Mouse (Mus musculus) large intestine, adult 2 months (tissue): ENCODE measurements at regions not wholly inside any gene's neighbourhood (a gene's known extent, or its start where the extent isn't known, plus 50 kb on each side); places are given as distances from the start of the nearest gene placed in this dataset.

Source experiments
- DNase-seq: peaks from one replicate; pipeline ENCODE4 v3.0.0-alpha.2; 2012; ENCODE audit warnings: low read depth, low spot score
- WGBS: fragments of 180-500 bp; shearing (Covaris S2); methylation state at CpG from one replicate; pipeline ENCODE4 v1.1.7; 2018; 5-methylcytosine and 5-hydroxymethylcytosine counted together

DNA sequence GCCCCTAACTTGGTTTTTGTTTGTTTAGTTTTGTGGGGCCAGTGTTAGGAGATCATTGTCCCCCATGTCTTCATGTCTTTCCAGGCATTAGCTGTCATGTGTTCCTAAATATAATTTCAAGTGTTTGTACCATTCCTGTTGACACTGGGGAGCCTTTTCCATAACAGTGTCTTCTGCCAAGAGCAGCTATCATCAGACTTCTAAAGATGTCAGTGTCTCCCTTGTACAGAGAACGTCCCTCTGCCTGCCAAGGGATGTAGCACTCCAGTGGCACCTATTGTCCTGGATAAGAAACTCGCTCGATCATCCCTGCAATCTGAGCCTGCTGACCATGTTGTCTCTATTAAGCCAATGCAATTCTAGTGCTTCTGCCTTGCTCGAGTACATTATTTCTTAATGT lies 64.6 kb upstream of the Lhfpl2 start:
- no peak for DNase-seq
- 75% methylated on average over 4 of the region's 4 CpGs for WGBS

- no peak for DNase-seq
- WGBS, result 89% methylated on average over 3 of the region's 3 CpGs
Measured at GRCm38 (mm10) chr13:93995423-93995822, 62.2 kb upstream of the Lhfpl2 start.

DNA sequence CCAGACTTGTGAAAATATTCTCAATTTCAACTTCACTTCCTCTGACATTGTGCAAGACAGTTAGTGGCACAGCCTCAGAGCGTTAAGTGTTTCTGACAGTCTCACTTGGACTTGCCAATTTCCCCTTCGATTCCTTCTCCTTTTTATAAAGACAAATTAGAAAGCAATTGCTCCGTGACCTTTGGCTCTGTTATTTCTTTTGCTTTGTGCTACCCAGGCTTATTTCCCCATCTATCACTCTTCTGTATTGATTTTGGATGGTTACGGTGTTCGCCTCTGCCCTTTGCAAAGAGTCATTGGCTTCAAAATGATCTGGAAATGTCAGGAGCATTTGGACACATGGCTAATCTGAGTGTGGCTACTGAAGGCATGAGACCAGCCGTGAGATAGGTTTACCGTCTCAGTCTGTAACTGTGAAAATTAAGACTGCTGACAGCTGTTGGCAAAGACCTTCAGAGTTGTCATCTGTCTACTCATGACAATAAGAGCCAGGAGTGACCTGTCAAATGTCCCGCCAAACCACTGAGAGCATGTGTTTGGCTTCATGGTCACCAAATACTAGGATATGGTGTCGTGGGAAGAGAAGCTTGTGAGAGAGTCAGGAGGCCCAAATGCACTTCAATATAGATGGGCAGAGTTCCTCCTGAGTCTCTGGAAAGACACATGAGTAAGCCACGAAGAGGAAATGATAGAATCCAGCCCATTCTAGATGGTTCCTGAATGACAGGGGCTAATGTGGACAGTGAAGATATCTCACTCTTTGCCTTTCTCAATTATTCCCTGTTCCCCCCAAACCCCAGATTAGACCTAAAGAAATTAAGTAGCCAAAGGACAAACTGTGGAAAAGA lies 60.8 kb upstream of the Lhfpl2 start:
- DNase-seq, result no peak
- 76% methylated on average over 10 of the region's 10 CpGs for WGBS

GRCm38 (mm10) chr13:93997981-93998380 lies 59.6 kb upstream of the Lhfpl2 start:
- DNase-seq, result peak; percentile 13
- 34% methylated on average over 5 of the region's 6 CpGs for WGBS

GRCm38 (mm10) chr13:93998406-93998805 lies 59.2 kb upstream of the Lhfpl2 start:
- DNase-seq, result no peak
- 84% methylated on average over 1 of the region's 1 CpGs for WGBS

GRCm38 (mm10) chr13:94003816-94004215 lies 53.8 kb upstream of the Lhfpl2 start:
- 60% methylated on average over 5 of the region's 5 CpGs for WGBS
- no peak for DNase-seq

DNA sequence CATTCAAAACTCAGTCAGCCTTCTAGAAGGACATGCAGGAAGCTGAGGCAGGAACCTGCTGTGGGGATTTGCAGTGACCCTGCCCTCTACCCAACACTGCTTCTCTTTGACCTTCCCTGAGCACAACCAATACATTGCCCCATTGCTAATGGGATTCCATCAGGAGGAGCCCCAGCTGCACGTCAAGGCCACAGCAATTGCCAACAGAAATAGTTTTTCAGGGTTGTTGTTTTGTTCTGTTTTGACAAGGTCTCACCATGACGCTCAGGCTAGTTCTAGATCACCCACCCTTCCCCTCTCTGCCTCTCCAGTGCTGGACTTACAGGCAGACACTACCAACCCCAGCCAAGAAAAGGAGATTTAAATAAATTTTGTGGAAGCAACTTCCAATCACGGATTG lies 53.2 kb upstream of the Lhfpl2 start:
- WGBS, result 90% methylated on average over 3 of the region's 3 CpGs
- DNase-seq, result no peak

GRCm38 (mm10) chr13:94005880-94006279 lies 51.7 kb upstream of the Lhfpl2 start:
- WGBS, result 76% methylated on average over 3 of the region's 3 CpGs
- no peak for DNase-seq
